Mouse (Mus musculus) neural tube, embryonic 11.5 days (tissue): ENCODE results near the gene Chrne. TPM values are rescaled to one million over a fixed set of nuclear protein-coding genes. Genes with fewer than 3 reads are reported as not detected.
A peak's percentile ranks its signal among the peaks of the same experiment; 100 is the strongest.

Experiments used
- ATAC-seq: fragments of 200-750 bp; cut with Nextera tagmentation; 2 replicates; pipeline ENCODE4 v1.8.0; 2017; ENCODE audit warnings: moderate number of reproducible peaks, mild to moderate bottlenecking, moderate TSS enrichment, moderate library complexity; ENCODE audit not compliant: insufficient read depth, low FRiP score, low TSS enrichment
- DNase-seq: peaks from one replicate; pipeline ENCODE4 v3.0.0-alpha.2; 2015; ENCODE audit warnings: low spot score
- H3K27ac ChIP-seq: fragments of 300-500 bp; sonication (generic); 2 replicates; pipeline ENCODE4 v1.5.1; 2014; ENCODE audit warnings: low read depth, mild to moderate bottlenecking, low read length
- H3K27me3 ChIP-seq: fragments of 300-500 bp; sonication (generic); 2 replicates; pipeline ENCODE4 v1.6.1; 2014; ENCODE audit warnings: mild to moderate bottlenecking, low read length, mixed read lengths; ENCODE audit not compliant: control insufficient read depth, insufficient read depth
- H3K36me3 ChIP-seq: fragments of 300-500 bp; sonication (generic); 2 replicates; pipeline ENCODE4 v1.6.1; 2014; ENCODE audit warnings: mild to moderate bottlenecking, low read length, moderate library complexity, mixed read lengths; ENCODE audit not compliant: control insufficient read depth, insufficient read depth
- H3K4me1 ChIP-seq: fragments of 300-500 bp; sonication (generic); 2 replicates; pipeline ENCODE4 v1.6.1; 2014; ENCODE audit warnings: low read length, mixed read lengths; ENCODE audit not compliant: control insufficient read depth, insufficient read depth
- H3K4me2 ChIP-seq: fragments of 300-500 bp; sonication (generic); 2 replicates; pipeline ENCODE4 v1.6.1; 2014; ENCODE audit warnings: low read depth, mild to moderate bottlenecking, moderate library complexity
- H3K4me3 ChIP-seq: fragments of 300-500 bp; sonication (generic); 2 replicates; pipeline ENCODE4 v1.5.1; 2014; ENCODE audit warnings: low read depth, low read length
- H3K9ac ChIP-seq: fragments of 300-500 bp; sonication (generic); 2 replicates; pipeline ENCODE4 v1.6.1; 2014; ENCODE audit warnings: mild to moderate bottlenecking, low read length
- H3K9me3 ChIP-seq: fragments of 300-500 bp; sonication (generic); 2 replicates; pipeline ENCODE4 v1.6.1; 2016; ENCODE audit warnings: low read length; ENCODE audit not compliant: control insufficient read depth
- WGBS: fragments of 180-500 bp; shearing (Covaris S2); extraction: QIAGEN DNeasy Blood & Tissue Kit; methylation state at CpG from one replicate; pipeline ENCODE4 v1.1.7; 2014; 5-methylcytosine and 5-hydroxymethylcytosine counted together
- polyA plus RNA-seq: library from polyadenylated mRNA; unstranded; fragments of >200 nt; fragmentation: Nextera tagmentation; extraction: Ambion mirVana; gene quantifications from 2 replicates; pipeline ENCODE4 v1.2.1, GENCODE M21; 2014

The Chrne gene
- polyA plus RNA-seq, 1 experiment from 2014 or later = not detected

GRCm38 (mm10) chr11:70625473-70625872, 6.5 kb upstream of the Chrne start:
- H3K27me3 ChIP-seq = no peaks in the 10 kb centered on the region
- H3K4me3 ChIP-seq = no peak overlapping the region
- no peaks in the 10 kb centered on the region for H3K4me1 ChIP-seq
- peak; percentile 70 for DNase-seq
- no peak overlapping the region for H3K9ac ChIP-seq
- H3K36me3 ChIP-seq = no peaks in the 10 kb centered on the region
- 54% methylated on average over 4 of the region's 4 CpGs for WGBS
- no peaks in the 10 kb centered on the region for H3K9me3 ChIP-seq
- no peak for ATAC-seq
- no peak overlapping the region for H3K27ac ChIP-seq
- no peak overlapping the region for H3K4me2 ChIP-seq

GRCm38 (mm10) chr11:70623053-70623742, 4.2 kb upstream of the Chrne start:
- no peak overlapping the region for H3K27ac ChIP-seq
- H3K36me3 ChIP-seq = no peaks in the 10 kb centered on the region
- no peak overlapping the region for H3K4me2 ChIP-seq
- H3K9ac ChIP-seq = no peak overlapping the region
- WGBS = 87% methylated on average over 10 of the region's 10 CpGs
- no peaks in the 10 kb centered on the region for H3K9me3 ChIP-seq
- H3K27me3 ChIP-seq = no peaks in the 10 kb centered on the region
- DNase-seq = no peak
- H3K4me1 ChIP-seq = no peaks in the 10 kb centered on the region
- ATAC-seq = no peak
- H3K4me3 ChIP-seq = no peak overlapping the region

- no peak overlapping the region for H3K9ac ChIP-seq
- no peak overlapping the region for H3K27ac ChIP-seq
- no peak overlapping the region for H3K4me2 ChIP-seq
- ATAC-seq (no peak), DNase-seq (no peak)
- WGBS = 35% methylated on average over 7 of the region's 7 CpGs
- H3K4me1 ChIP-seq = no peaks in the 10 kb centered on the region
- no peaks in the 10 kb centered on the region for H3K9me3 ChIP-seq
- no peaks in the 10 kb centered on the region for H3K36me3 ChIP-seq
- H3K27me3 ChIP-seq = no peaks in the 10 kb centered on the region
- H3K4me3 ChIP-seq = no peak overlapping the region
Observed at GRCm38 (mm10) chr11:70621972-70622814, 3.2 kb upstream of the Chrne start.

GRCm38 (mm10) chr11:70615516-70616093, 3.4 kb downstream of the Chrne start, which contains the start of gene 4930544D05Rik:
4930544D05Rik (plus strand) TSS chr11:70615848.
- no peak for ATAC-seq
- DNase-seq = no peak
- Histone ChIP-seq H3K27ac (no peak within 1 kb of the TSS), H3K4me2 (peak within 1 kb of the TSS; percentile 40), H3K9ac (peak within 1 kb of the TSS; percentile 31; the same call in 1 of the 2 replicates), H3K4me3 (peak within 1 kb of the TSS; percentile 20), H3K9me3 (no peaks in the 10 kb centered on the region), H3K27me3 (no peaks in the 10 kb centered on the region), H3K4me1 (peaks cover 4% of the 10 kb centered on the region; the same call in 1 of the 2 replicates), H3K36me3 (peaks cover 3% of the 10 kb centered on the region)
- 15% methylated on average over 21 of the region's 21 CpGs for WGBS

GRCm38 (mm10) chr11:70615074-70615473, 3.9 kb downstream of the Chrne start:
- Histone ChIP-seq H3K27me3 (no peaks in the 10 kb centered on the region), H3K4me2 (peak overlapping the region; percentile 40), H3K4me3 (peak overlapping the region; percentile 20), H3K36me3 (peaks cover 5% of the 10 kb centered on the region), H3K4me1 (peaks cover 4% of the 10 kb centered on the region; the same call in 1 of the 2 replicates), H3K9me3 (no peaks in the 10 kb centered on the region), H3K27ac (no peak overlapping the region), H3K9ac (peak overlapping the region; percentile 31; the same call in 1 of the 2 replicates)
- DNase-seq = peak; percentile 56
- 3% methylated on average over 17 of the region's 17 CpGs for WGBS
- ATAC-seq = no peak

GRCm38 (mm10) chr11:70612505-70612904, 6.5 kb downstream of the Chrne start:
- H3K36me3 ChIP-seq = peaks cover 16% of the 10 kb centered on the region

GRCm38 (mm10) chr11:70610752-70611151, 8.3 kb downstream of the Chrne start:
- Histone ChIP-seq H3K27ac (no peak overlapping the region), H3K4me3 (no peak overlapping the region), H3K36me3 (peaks cover 20% of the 10 kb centered on the region), H3K9ac (no peak overlapping the region), H3K9me3 (no peaks in the 10 kb centered on the region), H3K27me3 (no peaks in the 10 kb centered on the region), H3K4me1 (peaks cover 4% of the 10 kb centered on the region; the same call in 1 of the 2 replicates), H3K4me2 (no peak overlapping the region)
- no peak for DNase-seq
- no peak for ATAC-seq
- 88% methylated on average over 4 of the region's 4 CpGs for WGBS

More at GRCm38 (mm10) chr11:70612505-70612904, 6.5 kb downstream of the Chrne start:
- DNase-seq = no peak
- H3K4me2 ChIP-seq = no peak overlapping the region
- ATAC-seq = no peak
- no peaks in the 10 kb centered on the region for H3K9me3 ChIP-seq
- H3K27ac ChIP-seq = no peak overlapping the region
- peaks cover 4% of the 10 kb centered on the region; the same call in 1 of the 2 replicates for H3K4me1 ChIP-seq
- no peaks in the 10 kb centered on the region for H3K27me3 ChIP-seq
- 79% methylated on average over 7 of the region's 7 CpGs for WGBS
- H3K9ac ChIP-seq = no peak overlapping the region
- H3K4me3 ChIP-seq = no peak overlapping the region

- Histone ChIP-seq H3K9ac (no peak overlapping the region), H3K4me1 (no peaks in the 10 kb centered on the region), H3K4me3 (no peak overlapping the region), H3K4me2 (no peak overlapping the region), H3K27ac (no peak overlapping the region), H3K27me3 (no peaks in the 10 kb centered on the region), H3K36me3 (peaks cover 22% of the 10 kb centered on the region), H3K9me3 (no peaks in the 10 kb centered on the region)
- 90% methylated on average over 26 of the region's 26 CpGs for WGBS
- no peak for DNase-seq
- no peak for ATAC-seq
Observed at GRCm38 (mm10) chr11:70608381-70609066, 10.5 kb downstream of the Chrne start.
